Mouse (Mus musculus): ENCODE measurements around the gene Necab2. TPM values are rescaled to one million over a fixed set of nuclear protein-coding genes. Genes with fewer than 3 reads are reported as not detected.

Necab2 gene
- total and polyA plus RNA-seq, 2 experiments from 2014 or later, result 61.5 to 70.9 TPM

- ATAC-seq (no peak), DNase-seq (ENCODE audit: low spot score) (no peak)
- H3K4me2 ChIP-seq (ENCODE audit: low read depth, low read length), result no peak overlapping the region
- no peak overlapping the region for H3K9ac ChIP-seq (replicated peaks; ENCODE audit: low read length)
- TF ChIP-seq CTCF (IDR thresholded peaks at IDR 0.05; ENCODE audit: low read depth), result no peak
- 93% methylated on average over 8 of the region's 8 CpGs for WGBS
- H3K4me1 ChIP-seq (ENCODE audit: insufficient read depth, low read length), result peaks cover 4% of the 10 kb centered on the region; the same call in 1 of the 2 replicates
- H3K4me3 ChIP-seq (ENCODE audit: low read length), result no peak overlapping the region
- no peaks in the 10 kb centered on the region for H3K36me3 ChIP-seq (ENCODE audit: insufficient read depth, low read length)
- no peaks in the 10 kb centered on the region for H3K27me3 ChIP-seq (ENCODE audit: insufficient read depth, low read length)
- no peaks in the 10 kb centered on the region for H3K9me3 ChIP-seq (ENCODE audit: low read length)
- H3K27ac ChIP-seq, result no peak overlapping the region
Measured at GRCm38 (mm10) chr8:119442970-119443369, 3.5 kb upstream of the Necab2 start.

GRCm38 (mm10) chr8:119446990-119447780, 666 bp downstream of the Necab2 start:
- H3K9ac ChIP-seq (replicated peaks; ENCODE audit: low read length), result peak overlapping the region; percentile 56
- H3K27me3 ChIP-seq (ENCODE audit: insufficient read depth, low read length), result no peaks in the 10 kb centered on the region
- peak overlapping the region; percentile 54 for H3K4me3 ChIP-seq (ENCODE audit: low read length)
- no peaks in the 10 kb centered on the region for H3K9me3 ChIP-seq (ENCODE audit: low read length)
- H3K4me2 ChIP-seq (ENCODE audit: low read depth, low read length), result peak overlapping the region; percentile 83
- 2% methylated on average over 41 of the region's 80 CpGs for WGBS
- DNase-seq (ENCODE audit: low spot score) (peak; percentile 65), ATAC-seq (peak; percentile 44)
- H3K27ac ChIP-seq, result no peak overlapping the region
- no peak for TF ChIP-seq CTCF (IDR thresholded peaks at IDR 0.05; ENCODE audit: low read depth)
- no peaks in the 10 kb centered on the region for H3K4me1 ChIP-seq (ENCODE audit: insufficient read depth, low read length)
- H3K36me3 ChIP-seq (ENCODE audit: insufficient read depth, low read length), result no peaks in the 10 kb centered on the region

GRCm38 (mm10) chr8:119447781-119448170, 1.3 kb downstream of the Necab2 start:
- DNase-seq (ENCODE audit: low spot score) (no peak), ATAC-seq (no peak)
- Histone ChIP-seq H3K36me3 (ENCODE audit: insufficient read depth, low read length) (no peaks in the 10 kb centered on the region), H3K9me3 (ENCODE audit: low read length) (no peaks in the 10 kb centered on the region), H3K4me2 (ENCODE audit: low read depth, low read length) (peak overlapping the region; percentile 83), H3K4me3 (ENCODE audit: low read length) (peak overlapping the region; percentile 54), H3K27ac (no peak overlapping the region), H3K4me1 (ENCODE audit: insufficient read depth, low read length) (no peaks in the 10 kb centered on the region), H3K9ac (replicated peaks; ENCODE audit: low read length) (peak overlapping the region; percentile 56), H3K27me3 (ENCODE audit: insufficient read depth, low read length) (no peaks in the 10 kb centered on the region)
- TF ChIP-seq CTCF (IDR thresholded peaks at IDR 0.05; ENCODE audit: low read depth), result no peak
- 2% methylated on average over 17 of the region's 17 CpGs for WGBS

GRCm38 (mm10) chr8:119449627-119450026, 3.1 kb downstream of the Necab2 start:
- H3K4me2 ChIP-seq (ENCODE audit: low read depth, low read length), result no peak overlapping the region
- H3K27me3 ChIP-seq (ENCODE audit: insufficient read depth, low read length), result no peaks in the 10 kb centered on the region
- DNase-seq (ENCODE audit: low spot score), result no peak
- WGBS, result 75% methylated on average over 12 of the region's 12 CpGs
- TF ChIP-seq CTCF (IDR thresholded peaks at IDR 0.05; ENCODE audit: low read depth), result no peak
- no peaks in the 10 kb centered on the region for H3K4me1 ChIP-seq (ENCODE audit: insufficient read depth, low read length)
- ATAC-seq, result no peak
- H3K36me3 ChIP-seq (ENCODE audit: insufficient read depth, low read length), result no peaks in the 10 kb centered on the region
- no peak overlapping the region for H3K27ac ChIP-seq
- H3K9me3 ChIP-seq (ENCODE audit: low read length), result no peaks in the 10 kb centered on the region
- H3K9ac ChIP-seq (replicated peaks; ENCODE audit: low read length), result no peak overlapping the region
- no peak overlapping the region for H3K4me3 ChIP-seq (ENCODE audit: low read length)

- no peak for DNase-seq (ENCODE audit: low spot score)
- H3K4me1 ChIP-seq (ENCODE audit: insufficient read depth, low read length), result no peaks in the 10 kb centered on the region
- no peak overlapping the region for H3K9ac ChIP-seq (replicated peaks; ENCODE audit: low read length)
- H3K27me3 ChIP-seq (ENCODE audit: insufficient read depth, low read length), result no peaks in the 10 kb centered on the region
- H3K36me3 ChIP-seq (ENCODE audit: insufficient read depth, low read length), result no peaks in the 10 kb centered on the region
- no peaks in the 10 kb centered on the region for H3K9me3 ChIP-seq (ENCODE audit: low read length)
- WGBS, result 75% methylated on average over 4 of the region's 4 CpGs
- ATAC-seq, result no peak
- H3K27ac ChIP-seq, result no peak overlapping the region
- TF ChIP-seq CTCF (IDR thresholded peaks at IDR 0.05; ENCODE audit: low read depth), result no peak
- no peak overlapping the region for H3K4me3 ChIP-seq (ENCODE audit: low read length)
- no peak overlapping the region for H3K4me2 ChIP-seq (ENCODE audit: low read depth, low read length)
Measured at GRCm38 (mm10) chr8:119451131-119451530, 4.6 kb downstream of the Necab2 start.

- H3K4me1 ChIP-seq (ENCODE audit: insufficient read depth, low read length), result no peaks in the 10 kb centered on the region
- H3K9ac ChIP-seq (replicated peaks; ENCODE audit: low read length), result no peak overlapping the region
- H3K27ac ChIP-seq, result no peak overlapping the region
- H3K9me3 ChIP-seq (ENCODE audit: low read length), result no peaks in the 10 kb centered on the region
- no peak for ATAC-seq
- TF ChIP-seq CTCF (IDR thresholded peaks at IDR 0.05; ENCODE audit: low read depth), result no peak
- DNase-seq (ENCODE audit: low spot score), result no peak
- no peaks in the 10 kb centered on the region for H3K36me3 ChIP-seq (ENCODE audit: insufficient read depth, low read length)
- no peaks in the 10 kb centered on the region for H3K27me3 ChIP-seq (ENCODE audit: insufficient read depth, low read length)
- WGBS, result 88% methylated on average over 5 of the region's 5 CpGs
- H3K4me2 ChIP-seq (ENCODE audit: low read depth, low read length), result no peak overlapping the region
- no peak overlapping the region for H3K4me3 ChIP-seq (ENCODE audit: low read length)
Measured at GRCm38 (mm10) chr8:119452919-119453318, 6.4 kb downstream of the Necab2 start.

- H3K4me3 ChIP-seq (ENCODE audit: low read length), result no peak overlapping the region
- H3K36me3 ChIP-seq (ENCODE audit: insufficient read depth, low read length), result no peaks in the 10 kb centered on the region
- ATAC-seq (no peak), DNase-seq (ENCODE audit: low spot score) (no peak)
- 0 out of 2 replicates have a peak, but pooled peaks cover 5% of the 10 kb centered on the region for H3K4me1 ChIP-seq (ENCODE audit: insufficient read depth, low read length)
- no peaks in the 10 kb centered on the region for H3K27me3 ChIP-seq (ENCODE audit: insufficient read depth, low read length)
- no peak overlapping the region for H3K9ac ChIP-seq (replicated peaks; ENCODE audit: low read length)
- H3K27ac ChIP-seq, result no peak overlapping the region
- no peak for TF ChIP-seq CTCF (IDR thresholded peaks at IDR 0.05; ENCODE audit: low read depth)
- no peak overlapping the region for H3K4me2 ChIP-seq (ENCODE audit: low read depth, low read length)
- 70% methylated on average over 5 of the region's 5 CpGs for WGBS
- no peaks in the 10 kb centered on the region for H3K9me3 ChIP-seq (ENCODE audit: low read length)
Measured at GRCm38 (mm10) chr8:119456045-119456444, 9.5 kb downstream of the Necab2 start.

Measured in hindbrain, postnatal 0 days (tissue).